In genomic region chr9:57565741-57566221, GRCm38 (mm10) we compare ENCODE assay signal across 9 mouse cellular contexts. TPM values are rescaled to one million over a fixed set of nuclear protein-coding genes. Genes with fewer than 3 reads are reported as not detected.
DNase-seq lines count a peak whose midpoint lies in the region; ATAC-seq and TF ChIP-seq lines count a peak whose summit lies in the region.
"Had no signal": no experiment of that assay in that cellular context is flagged by ENCODE, and none has a peak within 500 bp of the region (broad histone marks: within the 10 kb centered on the region; RNA-seq: fewer than 3 reads in every experiment).

No protein-coding gene starts in this region.

- no peak for ATAC-seq in hindbrain, embryonic 12.5 days (ENCODE audit: low FRiP score)
- peak; percentile 60 for ATAC-seq in forebrain, postnatal 0 days
- ATAC-seq in intestine, embryonic 15.5 days: no peak
- no peak for ATAC-seq in neural tube, embryonic 15.5 days (ENCODE audit: low FRiP score)

- intact Hi-C loops in left cerebral cortex, postnatal 36 days (cut with DNase I): no loop called here

- H3K4me2 ChIP-seq in hindbrain, embryonic 12.5 days (replicated peaks): no peak overlapping the region
- H3K4me2 ChIP-seq in forebrain, postnatal 0 days (ENCODE audit: low read depth): peak overlapping the region; percentile 15; the same call in 1 of the 2 replicates
- no peak overlapping the region for H3K4me2 ChIP-seq in intestine, embryonic 15.5 days (replicated peaks)
- H3K4me2 ChIP-seq in neural tube, embryonic 15.5 days: no peak overlapping the region

- H3K36me3 ChIP-seq in hindbrain, embryonic 12.5 days: peaks cover 23% of the 10 kb centered on the region
- H3K36me3 ChIP-seq in hindbrain, embryonic 10.5 days: peaks cover 38% of the 10 kb centered on the region
- H3K36me3 ChIP-seq in forebrain, postnatal 0 days (ENCODE audit: insufficient read depth): peaks cover 18% of the 10 kb centered on the region
- H3K36me3 ChIP-seq in intestine, embryonic 15.5 days: peaks cover 16% of the 10 kb centered on the region
- H3K36me3 ChIP-seq in neural tube, embryonic 15.5 days: peaks cover 22% of the 10 kb centered on the region

- 60% methylated on average over 10 of the region's 10 CpGs for WGBS in hindbrain, embryonic 12.5 days
- 64% methylated on average over 10 of the region's 10 CpGs for WGBS in hindbrain, embryonic 10.5 days
- WGBS in forebrain, postnatal 0 days: 26% methylated on average over 10 of the region's 10 CpGs
- 34% methylated on average over 10 of the region's 10 CpGs for WGBS in intestine, embryonic 15.5 days
- WGBS in neural tube, embryonic 15.5 days: 52% methylated on average over 10 of the region's 10 CpGs

- H3K9ac ChIP-seq in hindbrain, embryonic 12.5 days: no peak overlapping the region
- no peak overlapping the region for H3K9ac ChIP-seq in forebrain, postnatal 0 days
- no peak overlapping the region for H3K9ac ChIP-seq in intestine, embryonic 15.5 days
- H3K9ac ChIP-seq in neural tube, embryonic 15.5 days (replicated peaks): no peak overlapping the region

- H3K4me3 ChIP-seq in hindbrain, embryonic 12.5 days: no peak overlapping the region
- H3K4me3 ChIP-seq in hindbrain, embryonic 10.5 days: no peak overlapping the region
- H3K4me3 ChIP-seq in forebrain, postnatal 0 days (ENCODE audit: low read depth, low read length): no peak overlapping the region
- H3K4me3 ChIP-seq in intestine, embryonic 15.5 days (replicated peaks): no peak overlapping the region
- no peak overlapping the region for H3K4me3 ChIP-seq in neural tube, embryonic 15.5 days (replicated peaks)
- H3K4me3 ChIP-seq: erythroblast, embryonic 14.5 days had no signal

- peaks cover 28% of the 10 kb centered on the region for H3K4me1 ChIP-seq in hindbrain, embryonic 12.5 days
- H3K4me1 ChIP-seq in hindbrain, embryonic 10.5 days (replicated peaks): peaks cover 31% of the 10 kb centered on the region
- peaks cover 17% of the 10 kb centered on the region for H3K4me1 ChIP-seq in forebrain, postnatal 0 days (ENCODE audit: insufficient read depth)
- peaks cover 37% of the 10 kb centered on the region for H3K4me1 ChIP-seq in intestine, embryonic 15.5 days (replicated peaks)
- peaks cover 43% of the 10 kb centered on the region for H3K4me1 ChIP-seq in neural tube, embryonic 15.5 days

- no peaks in the 10 kb centered on the region for H3K27me3 ChIP-seq in hindbrain, embryonic 12.5 days
- H3K27me3 ChIP-seq in hindbrain, embryonic 10.5 days (ENCODE audit: insufficient read depth, poor library complexity, severe bottlenecking): no peaks in the 10 kb centered on the region
- no peaks in the 10 kb centered on the region for H3K27me3 ChIP-seq in forebrain, postnatal 0 days (ENCODE audit: insufficient read depth, low read length)
- no peaks in the 10 kb centered on the region for H3K27me3 ChIP-seq in intestine, embryonic 15.5 days (replicated peaks)
- no peaks in the 10 kb centered on the region for H3K27me3 ChIP-seq in neural tube, embryonic 15.5 days (replicated peaks)

- TF ChIP-seq CTCF in forebrain, postnatal 0 days (IDR thresholded peaks at IDR 0.05; ENCODE audit: low read depth): no peak

- no peak for DNase-seq in hindbrain, embryonic 10.5 days (ENCODE audit: low spot score)
- DNase-seq in forebrain, postnatal 0 days: peak; percentile 70
- peak; percentile 57 to 62 for DNase-seq in left cerebral cortex, postnatal 36 days (ENCODE audit: low spot score in 2 of 2)
- DNase-seq in retina, postnatal 1 day: no peak
- DNase-seq in retina, embryonic 14.5 days (ENCODE audit: low spot score): no peak

- H3K27ac ChIP-seq in hindbrain, embryonic 12.5 days: 0 out of 2 replicates have a peak overlapping the region, but pooled peaks have one; percentile 14
- H3K27ac ChIP-seq in hindbrain, embryonic 10.5 days: no peak overlapping the region
- H3K27ac ChIP-seq in forebrain, postnatal 0 days (ENCODE audit: low read depth, low read length): peak overlapping the region; percentile 70
- H3K27ac ChIP-seq in intestine, embryonic 15.5 days: 0 out of 2 replicates have a peak overlapping the region, but pooled peaks have one; percentile 14
- H3K27ac ChIP-seq in neural tube, embryonic 15.5 days (replicated peaks): peak overlapping the region; percentile 64

- no peaks in the 10 kb centered on the region for H3K9me3 ChIP-seq in hindbrain, embryonic 12.5 days (replicated peaks)
- H3K9me3 ChIP-seq in hindbrain, embryonic 10.5 days: no peaks in the 10 kb centered on the region
- H3K9me3 ChIP-seq in forebrain, postnatal 0 days (ENCODE audit: low read length): no peaks in the 10 kb centered on the region
- no peaks in the 10 kb centered on the region for H3K9me3 ChIP-seq in intestine, embryonic 15.5 days
- no peaks in the 10 kb centered on the region for H3K9me3 ChIP-seq in neural tube, embryonic 15.5 days (replicated peaks)

RNA-seq across cellular contexts. Expression of gene Scamp2, which starts 5.0 kb away (rescaled TPM):
- 61.9 and 63.3 TPM in 2 replicates for polyA plus RNA-seq in hindbrain, embryonic 12.5 days (2016; fragmentation: Nextera tagmentation; extraction: Ambion mirVana)
- polyA plus RNA-seq in hindbrain, embryonic 10.5 days (2016; fragmentation: Nextera tagmentation; extraction: Ambion mirVana): 50.7 and 59.7 TPM in 2 replicates
- 29.3 and 36.3 TPM in 2 replicates for total RNA-seq in forebrain, postnatal 0 days (2014; rRNA removed)
- 37.3 and 42.8 TPM in 2 replicates for polyA plus RNA-seq in forebrain, postnatal 0 days (2015; fragmentation: Nextera tagmentation; extraction: Ambion mirVana)
- polyA plus RNA-seq in intestine, embryonic 15.5 days (2015; fragmentation: Nextera tagmentation; extraction: Ambion mirVana): 83.9 and 84.5 TPM in 2 replicates
- 10 to 100 TPM; 18.2 to 24.2 TPM for total RNA-seq in left cerebral cortex, postnatal 36 days (2021)
- 43.5 and 48.5 TPM in 2 replicates for polyA plus RNA-seq in neural tube, embryonic 15.5 days (2015; fragmentation: Nextera tagmentation; extraction: Ambion mirVana)

RNA-seq across cellular contexts. Expression of gene Mpi, which starts 13.2 kb away (rescaled TPM):
- polyA plus RNA-seq in hindbrain, embryonic 12.5 days (2016; fragmentation: Nextera tagmentation; extraction: Ambion mirVana): 59.2 and 61.4 TPM in 2 replicates
- 61.7 and 74.1 TPM in 2 replicates for polyA plus RNA-seq in hindbrain, embryonic 10.5 days (2016; fragmentation: Nextera tagmentation; extraction: Ambion mirVana)
- 46.1 and 47.8 TPM in 2 replicates for total RNA-seq in forebrain, postnatal 0 days (2014; rRNA removed)
- polyA plus RNA-seq in forebrain, postnatal 0 days (2015; fragmentation: Nextera tagmentation; extraction: Ambion mirVana): 37.9 and 49.3 TPM in 2 replicates
- polyA plus RNA-seq in intestine, embryonic 15.5 days (2015; fragmentation: Nextera tagmentation; extraction: Ambion mirVana): 50.2 and 55.8 TPM in 2 replicates
- total RNA-seq in left cerebral cortex, postnatal 36 days (2021): 10 to 100 TPM; 63.6 to 66.3 TPM
- polyA plus RNA-seq in neural tube, embryonic 15.5 days (2015; fragmentation: Nextera tagmentation; extraction: Ambion mirVana): 75.8 and 81.7 TPM in 2 replicates

RNA-seq across cellular contexts. Expression of gene Ulk3, which starts 23.5 kb away (rescaled TPM):
- polyA plus RNA-seq in hindbrain, embryonic 12.5 days (2016; fragmentation: Nextera tagmentation; extraction: Ambion mirVana): 20.0 and 20.1 TPM in 2 replicates
- 14.2 and 14.6 TPM in 2 replicates for polyA plus RNA-seq in hindbrain, embryonic 10.5 days (2016; fragmentation: Nextera tagmentation; extraction: Ambion mirVana)
- total RNA-seq in forebrain, postnatal 0 days (2014; rRNA removed): 24.6 and 31.4 TPM in 2 replicates
- 6.0 and 15.6 TPM in 2 replicates for polyA plus RNA-seq in forebrain, postnatal 0 days (2015; fragmentation: Nextera tagmentation; extraction: Ambion mirVana)
- polyA plus RNA-seq in intestine, embryonic 15.5 days (2015; fragmentation: Nextera tagmentation; extraction: Ambion mirVana): 16.3 and 20.4 TPM in 2 replicates
- total RNA-seq in left cerebral cortex, postnatal 36 days (2021): 10 to 100 TPM; 23.9 to 38.5 TPM
- 32.1 and 36.5 TPM in 2 replicates for polyA plus RNA-seq in neural tube, embryonic 15.5 days (2015; fragmentation: Nextera tagmentation; extraction: Ambion mirVana)

RNA-seq across cellular contexts. Expression of gene Fam219b, which starts 28.5 kb away (rescaled TPM):
- polyA plus RNA-seq in hindbrain, embryonic 12.5 days (2016; fragmentation: Nextera tagmentation; extraction: Ambion mirVana): 20.0 and 21.0 TPM in 2 replicates
- polyA plus RNA-seq in hindbrain, embryonic 10.5 days (2016; fragmentation: Nextera tagmentation; extraction: Ambion mirVana): 16.1 and 16.3 TPM in 2 replicates
- total RNA-seq in forebrain, postnatal 0 days (2014; rRNA removed): 25.1 and 29.9 TPM in 2 replicates
- polyA plus RNA-seq in forebrain, postnatal 0 days (2015; fragmentation: Nextera tagmentation; extraction: Ambion mirVana): 19.8 and 26.8 TPM in 2 replicates
- polyA plus RNA-seq in intestine, embryonic 15.5 days (2015; fragmentation: Nextera tagmentation; extraction: Ambion mirVana): 17.2 and 18.2 TPM in 2 replicates
- 10 to 100 TPM; 17.3 to 21.5 TPM for total RNA-seq in left cerebral cortex, postnatal 36 days (2021)
- polyA plus RNA-seq in neural tube, embryonic 15.5 days (2015; fragmentation: Nextera tagmentation; extraction: Ambion mirVana): 22.3 and 23.8 TPM in 2 replicates

RNA-seq across cellular contexts. Expression of gene Cplx3, which starts 40.3 kb away (rescaled TPM):
- 0.08 and 0.27 TPM in 2 replicates for polyA plus RNA-seq in hindbrain, embryonic 12.5 days (2016; fragmentation: Nextera tagmentation; extraction: Ambion mirVana)
- 0.88 and 2.8 TPM in 2 replicates for polyA plus RNA-seq in hindbrain, embryonic 10.5 days (2016; fragmentation: Nextera tagmentation; extraction: Ambion mirVana)
- total RNA-seq in forebrain, postnatal 0 days (2014; rRNA removed): 0.67 and 1.8 TPM in 2 replicates
- 1.2 and 2.6 TPM in 2 replicates for polyA plus RNA-seq in forebrain, postnatal 0 days (2015; fragmentation: Nextera tagmentation; extraction: Ambion mirVana)
- polyA plus RNA-seq in intestine, embryonic 15.5 days (2015; fragmentation: Nextera tagmentation; extraction: Ambion mirVana): not detected in 2 replicates
- total RNA-seq in left cerebral cortex, postnatal 36 days (2021): 10 to 100 TPM; 16.3 to 27.4 TPM
- polyA plus RNA-seq in neural tube, embryonic 15.5 days (2015; fragmentation: Nextera tagmentation; extraction: Ambion mirVana): 0.11 and 0.23 TPM in 2 replicates
- polyA plus RNA-seq: erythroblast, embryonic 14.5 days had no signal

Comparison
In these comparisons a context has a peak if more than half of its experiments do, and no peak if none do; other contexts are left out.
1. DNase-seq: peak in forebrain, postnatal 0 days (single experiment) and left cerebral cortex, postnatal 36 days (2 of 2); none in hindbrain, embryonic 10.5 days (single experiment), retina, postnatal 1 day (single experiment) and retina, embryonic 14.5 days (single experiment).